Mouse (Mus musculus) midbrain, embryonic 16.5 days (tissue): ENCODE measurements around the gene Hgfac. TPM values are rescaled to one million over a fixed set of nuclear protein-coding genes. Genes with fewer than 3 reads are reported as not detected.

Experiments
- ATAC-seq: fragments of 200-750 bp; cut with Nextera tagmentation; 2 replicates; pipeline ENCODE4 v1.8.0; 2017; ENCODE audit warnings: moderate TSS enrichment
- H3K27ac ChIP-seq: fragments of 300-500 bp; sonication (generic); 2 replicates; pipeline ENCODE4 v1.5.1; 2014; ENCODE audit warnings: mild to moderate bottlenecking, low read length, mixed read lengths
- H3K27me3 ChIP-seq: fragments of 300-500 bp; sonication (generic); 2 replicates; pipeline ENCODE4 v1.6.1; 2014; ENCODE audit warnings: low read depth, low read length, mixed read lengths; ENCODE audit not compliant: control insufficient read depth, insufficient read depth
- H3K36me3 ChIP-seq: fragments of 300-500 bp; sonication (generic); 2 replicates; pipeline ENCODE4 v1.6.1; 2014; ENCODE audit warnings: mild to moderate bottlenecking, low read length, moderate library complexity, mixed read lengths; ENCODE audit not compliant: control insufficient read depth, insufficient read depth
- H3K4me1 ChIP-seq: fragments of 300-500 bp; sonication (generic); 2 replicates; pipeline ENCODE4 v1.6.1; 2014; ENCODE audit warnings: mild to moderate bottlenecking, low read length, mixed read lengths; ENCODE audit not compliant: control insufficient read depth, insufficient read depth
- H3K4me2 ChIP-seq: fragments of 300-500 bp; sonication (generic); 2 replicates; pipeline ENCODE4 v1.6.1; 2014; ENCODE audit warnings: mild to moderate bottlenecking, low read length, mixed read lengths
- H3K4me3 ChIP-seq: fragments of 300-500 bp; sonication (generic); 2 replicates; pipeline ENCODE4 v1.5.1; 2014; ENCODE audit warnings: low read depth, mild to moderate bottlenecking, low read length, moderate library complexity, mixed read lengths
- H3K9ac ChIP-seq: fragments of 300-500 bp; sonication (generic); 2 replicates; pipeline ENCODE4 v1.6.1; 2014; ENCODE audit warnings: low read depth, low read length, mixed read lengths
- H3K9me3 ChIP-seq: fragments of 300-500 bp; sonication (generic); replicated peaks from 2 replicates; pipeline ENCODE4 v1.6.1; 2014; ENCODE audit warnings: mild to moderate bottlenecking, low read length, mixed read lengths; ENCODE audit not compliant: control insufficient read depth, poor library complexity, severe bottlenecking
- WGBS: fragments of 180-500 bp; shearing (Covaris S2); extraction: QIAGEN DNeasy Blood & Tissue Kit; methylation state at CpG from one replicate; pipeline ENCODE4 v1.1.7; 2014; 5-methylcytosine and 5-hydroxymethylcytosine counted together
- polyA plus RNA-seq: library from polyadenylated mRNA; unstranded; fragments of >200 nt; fragmentation: Nextera tagmentation; extraction: Ambion mirVana; gene quantifications from 2 replicates; pipeline ENCODE4 v1.2.1, GENCODE M21; 2015

The Hgfac gene
- polyA plus RNA-seq: 0.16 and 0.31 TPM in 2 replicates

- ATAC-seq: no peak
- Histone ChIP-seq H3K27me3 (no peaks in the 10 kb centered on the region), H3K36me3 (no peaks in the 10 kb centered on the region), H3K9ac (no peak within 1 kb of the TSS), H3K4me3 (no peak within 1 kb of the TSS), H3K9me3 (no peaks in the 10 kb centered on the region), H3K4me2 (no peak within 1 kb of the TSS), H3K4me1 (no peaks in the 10 kb centered on the region), H3K27ac (no peak within 1 kb of the TSS)
- 76% methylated on average over 6 of the region's 6 CpGs for WGBS
These were observed at the start of gene Hgfac for GRCm38 (mm10) chr5:35041268-35041829. TSS of gene Hgfac (plus strand) at chr5:35041509.

GRCm38 (mm10) chr5:34998754-34999153, 42.6 kb upstream of the Hgfac start:
- Histone ChIP-seq H3K36me3 (no peaks in the 10 kb centered on the region), H3K27me3 (no peaks in the 10 kb centered on the region), H3K9ac (no peak overlapping the region), H3K27ac (no peak overlapping the region), H3K4me3 (no peak overlapping the region), H3K4me1 (0 out of 2 replicates have a peak, but pooled peaks cover 3% of the 10 kb centered on the region), H3K4me2 (no peak overlapping the region), H3K9me3 (no peaks in the 10 kb centered on the region)
- 38% methylated on average over 3 of the region's 3 CpGs for WGBS
- ATAC-seq: no peak

GRCm38 (mm10) chr5:34999281-34999680, 42.0 kb upstream of the Hgfac start:
- WGBS: 78% methylated on average over 6 of the region's 6 CpGs
- ATAC-seq: no peak
- H3K27ac ChIP-seq: no peak overlapping the region
- H3K4me2 ChIP-seq: no peak overlapping the region
- no peak overlapping the region for H3K4me3 ChIP-seq
- 0 out of 2 replicates have a peak, but pooled peaks cover 3% of the 10 kb centered on the region for H3K4me1 ChIP-seq
- no peaks in the 10 kb centered on the region for H3K9me3 ChIP-seq
- H3K27me3 ChIP-seq: no peaks in the 10 kb centered on the region
- no peak overlapping the region for H3K9ac ChIP-seq
- no peaks in the 10 kb centered on the region for H3K36me3 ChIP-seq

- H3K9me3 ChIP-seq: no peaks in the 10 kb centered on the region
- H3K27me3 ChIP-seq: no peaks in the 10 kb centered on the region
- 0 out of 2 replicates have a peak, but pooled peaks cover 3% of the 10 kb centered on the region for H3K4me1 ChIP-seq
- H3K36me3 ChIP-seq: no peaks in the 10 kb centered on the region
- no peak overlapping the region for H3K9ac ChIP-seq
- no peak overlapping the region for H3K4me2 ChIP-seq
- H3K27ac ChIP-seq: no peak overlapping the region
- no peak for ATAC-seq
- no peak overlapping the region for H3K4me3 ChIP-seq
These were observed 41.0 kb upstream of the Hgfac start for GRCm38 (mm10) chr5:35000323-35000722.

- Histone ChIP-seq H3K36me3 (no peaks in the 10 kb centered on the region), H3K9me3 (no peaks in the 10 kb centered on the region), H3K27me3 (no peaks in the 10 kb centered on the region), H3K4me3 (no peak overlapping the region), H3K27ac (no peak overlapping the region), H3K9ac (no peak overlapping the region), H3K4me2 (no peak overlapping the region), H3K4me1 (0 out of 2 replicates have a peak, but pooled peaks cover 3% of the 10 kb centered on the region)
- 71% methylated on average over 3 of the region's 3 CpGs for WGBS
- no peak for ATAC-seq
These were observed 40.2 kb upstream of the Hgfac start for GRCm38 (mm10) chr5:35001144-35001543.

- no peak for ATAC-seq
- H3K36me3 ChIP-seq: no peaks in the 10 kb centered on the region
- no peak overlapping the region for H3K9ac ChIP-seq
- no peak overlapping the region for H3K27ac ChIP-seq
- no peak overlapping the region for H3K4me2 ChIP-seq
- no peaks in the 10 kb centered on the region for H3K9me3 ChIP-seq
- 0 out of 2 replicates have a peak, but pooled peaks cover 2% of the 10 kb centered on the region for H3K4me1 ChIP-seq
- 77% methylated on average over 7 of the region's 7 CpGs for WGBS
- H3K27me3 ChIP-seq: no peaks in the 10 kb centered on the region
- no peak overlapping the region for H3K4me3 ChIP-seq
These were observed 37.6 kb upstream of the Hgfac start for GRCm38 (mm10) chr5:35003611-35004162.

GRCm38 (mm10) chr5:35004769-35005168, 36.5 kb upstream of the Hgfac start:
- H3K9ac ChIP-seq: no peak overlapping the region
- no peak overlapping the region for H3K27ac ChIP-seq
- no peaks in the 10 kb centered on the region for H3K4me1 ChIP-seq
- H3K4me3 ChIP-seq: no peak overlapping the region
- 88% methylated on average over 2 of the region's 2 CpGs for WGBS
- no peaks in the 10 kb centered on the region for H3K27me3 ChIP-seq
- ATAC-seq: no peak
- no peaks in the 10 kb centered on the region for H3K9me3 ChIP-seq
- no peaks in the 10 kb centered on the region for H3K36me3 ChIP-seq
- H3K4me2 ChIP-seq: no peak overlapping the region

- H3K27ac ChIP-seq: no peak overlapping the region
- 96% methylated on average over 3 of the region's 3 CpGs for WGBS
- no peak overlapping the region for H3K9ac ChIP-seq
- H3K4me1 ChIP-seq: no peaks in the 10 kb centered on the region
- H3K4me2 ChIP-seq: no peak overlapping the region
- H3K4me3 ChIP-seq: no peak overlapping the region
- no peaks in the 10 kb centered on the region for H3K27me3 ChIP-seq
- ATAC-seq: no peak
- H3K9me3 ChIP-seq: no peaks in the 10 kb centered on the region
- H3K36me3 ChIP-seq: no peaks in the 10 kb centered on the region
These were observed 35.6 kb upstream of the Hgfac start for GRCm38 (mm10) chr5:35005659-35006058.

- Histone ChIP-seq H3K4me3 (no peak overlapping the region), H3K36me3 (no peaks in the 10 kb centered on the region), H3K9me3 (no peaks in the 10 kb centered on the region), H3K4me2 (no peak overlapping the region), H3K27me3 (no peaks in the 10 kb centered on the region), H3K27ac (no peak overlapping the region), H3K4me1 (no peaks in the 10 kb centered on the region), H3K9ac (no peak overlapping the region)
- WGBS: 69% methylated on average over 2 of the region's 2 CpGs
- no peak for ATAC-seq
These were observed 34.7 kb upstream of the Hgfac start for GRCm38 (mm10) chr5:35006599-35006998.
